Mouse (Mus musculus): ENCODE data around the gene Atn1. TPM values are rescaled to one million over a fixed set of nuclear protein-coding genes. Genes with fewer than 3 reads are reported as not detected.

The Atn1 gene
- polyA plus RNA-seq, 1 experiment from 2014 or later: 13.0 TPM

DNA sequence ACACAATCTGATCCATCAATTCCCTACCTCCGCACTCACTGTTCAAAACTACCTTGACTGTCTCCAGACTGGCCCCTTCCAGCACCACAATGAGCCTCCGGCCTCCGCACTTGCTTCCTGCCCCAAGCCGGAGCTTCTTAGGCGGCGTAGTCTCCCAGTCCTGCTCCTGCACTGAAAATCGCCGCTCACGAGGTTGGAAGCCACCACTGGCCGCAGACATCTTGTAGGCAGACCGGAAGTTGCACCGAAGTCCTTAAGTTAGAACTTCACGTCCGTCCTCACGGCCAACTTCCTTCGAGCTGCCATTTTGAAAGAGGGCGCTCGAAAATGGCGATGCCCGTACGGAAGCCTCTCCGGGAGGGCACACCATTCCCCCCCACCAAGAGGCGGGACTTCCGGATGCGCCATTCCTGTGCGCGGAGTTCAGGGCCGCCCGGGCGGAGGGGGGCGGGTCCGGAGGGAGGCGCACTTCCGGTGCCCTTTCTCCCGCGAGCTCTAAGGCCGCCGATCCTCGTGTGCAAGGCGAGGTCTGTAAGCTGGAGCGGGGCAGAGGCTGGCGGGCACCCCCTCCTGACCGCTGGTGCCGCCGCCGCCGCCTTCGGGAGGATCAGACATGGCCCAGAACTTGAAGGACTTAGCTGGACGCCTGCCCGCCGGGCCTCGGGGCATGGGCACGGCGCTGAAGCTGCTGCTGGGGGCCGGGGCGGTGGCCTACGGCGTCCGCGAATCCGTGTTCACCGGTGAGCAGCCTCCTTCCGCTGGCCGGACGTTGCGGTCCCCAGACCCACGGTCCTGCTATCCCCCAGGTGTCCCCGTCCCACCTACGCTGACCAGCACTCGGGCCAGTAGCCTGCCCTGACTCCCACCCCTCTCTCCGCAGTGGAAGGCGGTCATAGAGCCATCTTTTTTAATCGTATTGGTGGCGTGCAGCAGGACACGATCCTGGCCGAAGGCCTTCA lies 44.2 kb downstream of the Atn1 start, which contains the start of the genes Emg1 and Phb2:
TSS of gene Emg1 (minus strand) at position 355 of the 959 bp plus-strand sequence.
TSS of gene Phb2 (plus strand) at position 513 of the 959 bp plus-strand sequence.
- Histone ChIP-seq H3K9me3 (no peaks in the 10 kb centered on the region), H3K27me3 (ENCODE audit: insufficient read depth, poor library complexity, severe bottlenecking) (no peaks in the 10 kb centered on the region), H3K27ac (peak within 1 kb of the TSS; percentile 94), H3K4me3 (peak within 1 kb of the TSS; percentile 97), H3K4me1 (replicated peaks) (peaks cover 37% of the 10 kb centered on the region), H3K36me3 (peaks cover 74% of the 10 kb centered on the region)
- peak; percentile 99 for DNase-seq (ENCODE audit: low spot score)
- WGBS: under 1% methylated on average over 76 of the region's 76 CpGs

- no peak overlapping the region for H3K27ac ChIP-seq
- H3K27me3 ChIP-seq (ENCODE audit: insufficient read depth, poor library complexity, severe bottlenecking): no peaks in the 10 kb centered on the region
- DNase-seq (ENCODE audit: low spot score): no peak
- H3K36me3 ChIP-seq: peaks cover 74% of the 10 kb centered on the region
- H3K4me1 ChIP-seq (replicated peaks): peaks cover 29% of the 10 kb centered on the region
- H3K9me3 ChIP-seq: no peaks in the 10 kb centered on the region
- no peak overlapping the region for H3K4me3 ChIP-seq
- 98% methylated on average over 10 of the region's 10 CpGs for WGBS
Observed at GRCm38 (mm10) chr6:124708289-124708889, 47.9 kb downstream of the Atn1 start.

- no peaks in the 10 kb centered on the region for H3K9me3 ChIP-seq
- H3K4me1 ChIP-seq (replicated peaks): peaks cover 17% of the 10 kb centered on the region
- no peak for DNase-seq (ENCODE audit: low spot score)
- H3K4me3 ChIP-seq: no peak overlapping the region
- WGBS: 86% methylated on average over 5 of the region's 5 CpGs
- H3K36me3 ChIP-seq: peaks cover 96% of the 10 kb centered on the region
- H3K27me3 ChIP-seq (ENCODE audit: insufficient read depth, poor library complexity, severe bottlenecking): no peaks in the 10 kb centered on the region
- no peak overlapping the region for H3K27ac ChIP-seq
Observed at GRCm38 (mm10) chr6:124706061-124706627, 50.2 kb downstream of the Atn1 start.

DNA sequence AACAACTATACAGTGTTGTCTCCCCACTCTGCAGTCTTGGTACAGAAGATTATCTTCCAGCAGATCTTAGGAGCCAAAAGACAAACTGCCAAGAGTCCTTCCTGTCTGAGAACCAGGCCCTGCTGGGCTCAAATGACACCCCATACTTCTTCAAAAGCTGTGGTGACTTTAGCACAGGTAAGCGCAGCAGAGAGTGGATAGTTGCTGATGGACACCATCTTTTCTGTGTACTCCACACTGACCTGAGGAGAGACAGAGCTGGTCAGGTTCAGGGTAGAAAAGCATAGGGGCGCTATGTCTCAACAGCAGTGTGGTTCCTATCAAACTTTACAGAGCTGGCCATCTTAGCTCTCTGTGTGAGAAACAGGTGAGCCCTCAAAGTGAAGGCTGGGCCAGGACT lies 51.9 kb downstream of the Atn1 start:
- no peak for DNase-seq (ENCODE audit: low spot score)
- H3K36me3 ChIP-seq: peaks cover 99% of the 10 kb centered on the region

GRCm38 (mm10) chr6:124703789-124704188 lies 52.5 kb downstream of the Atn1 start:
- H3K27me3 ChIP-seq (ENCODE audit: insufficient read depth, poor library complexity, severe bottlenecking): no peaks in the 10 kb centered on the region
- no peak overlapping the region for H3K27ac ChIP-seq
- no peak for DNase-seq (ENCODE audit: low spot score)
- H3K36me3 ChIP-seq: peaks cover 100% of the 10 kb centered on the region
- 84% methylated on average over 7 of the region's 7 CpGs for WGBS
- H3K4me1 ChIP-seq (replicated peaks): no peaks in the 10 kb centered on the region
- no peak overlapping the region for H3K4me3 ChIP-seq
- no peaks in the 10 kb centered on the region for H3K9me3 ChIP-seq

More for the DNA sequence above, 51.9 kb downstream of the Atn1 start:
- Histone ChIP-seq H3K4me3 (no peak overlapping the region), H3K27me3 (ENCODE audit: insufficient read depth, poor library complexity, severe bottlenecking) (no peaks in the 10 kb centered on the region), H3K9me3 (no peaks in the 10 kb centered on the region), H3K27ac (no peak overlapping the region), H3K4me1 (replicated peaks) (0 out of 2 replicates have a peak, but pooled peaks cover 2% of the 10 kb centered on the region)
- 97% methylated on average over 2 of the region's 2 CpGs for WGBS

GRCm38 (mm10) chr6:124702784-124703103 lies 53.6 kb downstream of the Atn1 start:
- no peak overlapping the region for H3K27ac ChIP-seq
- H3K27me3 ChIP-seq (ENCODE audit: insufficient read depth, poor library complexity, severe bottlenecking): no peaks in the 10 kb centered on the region
- H3K4me1 ChIP-seq (replicated peaks): peaks cover 5% of the 10 kb centered on the region; the same call in 1 of the 2 replicates
- peak; percentile 71 for DNase-seq (ENCODE audit: low spot score)
- no peaks in the 10 kb centered on the region for H3K9me3 ChIP-seq
- no peak overlapping the region for H3K4me3 ChIP-seq
- WGBS: 56% methylated on average over 3 of the region's 3 CpGs
- H3K36me3 ChIP-seq: peaks cover 99% of the 10 kb centered on the region

- 93% methylated on average over 17 of the region's 17 CpGs for WGBS
- no peak for DNase-seq (ENCODE audit: low spot score)
- H3K36me3 ChIP-seq: peaks cover 94% of the 10 kb centered on the region
- no peaks in the 10 kb centered on the region for H3K9me3 ChIP-seq
- no peak overlapping the region for H3K4me3 ChIP-seq
- peaks cover 5% of the 10 kb centered on the region; the same call in 1 of the 2 replicates for H3K4me1 ChIP-seq (replicated peaks)
- H3K27ac ChIP-seq: no peak overlapping the region
- H3K27me3 ChIP-seq (ENCODE audit: insufficient read depth, poor library complexity, severe bottlenecking): no peaks in the 10 kb centered on the region
Observed at GRCm38 (mm10) chr6:124702102-124702783, 54.1 kb downstream of the Atn1 start.

DNA sequence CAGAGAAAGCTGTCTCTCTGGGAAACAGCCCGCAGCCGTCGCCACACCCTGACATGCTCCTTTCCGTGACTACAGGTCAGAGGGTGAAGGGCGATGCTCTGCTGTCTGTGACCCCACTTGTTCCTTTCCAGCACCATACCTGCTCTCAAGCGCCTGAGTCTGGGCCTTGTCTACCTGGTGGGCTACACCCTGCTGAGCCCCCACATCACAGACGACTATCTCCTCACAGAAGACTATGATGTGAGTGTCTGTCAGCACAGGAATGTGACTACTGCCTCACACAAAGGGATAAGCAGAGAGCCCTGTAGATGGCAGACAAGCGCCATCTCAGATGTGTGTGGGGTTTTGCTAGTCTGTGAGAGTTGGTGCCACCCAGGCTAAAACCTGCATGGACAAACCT lies 55.0 kb downstream of the Atn1 start:
- no peaks in the 10 kb centered on the region for H3K27me3 ChIP-seq (ENCODE audit: insufficient read depth, poor library complexity, severe bottlenecking)
- no peak overlapping the region for H3K27ac ChIP-seq
- H3K4me1 ChIP-seq (replicated peaks): peaks cover 5% of the 10 kb centered on the region; the same call in 1 of the 2 replicates
- H3K36me3 ChIP-seq: peaks cover 85% of the 10 kb centered on the region
- no peaks in the 10 kb centered on the region for H3K9me3 ChIP-seq
- WGBS: 75% methylated on average over 8 of the region's 8 CpGs
- no peak for DNase-seq (ENCODE audit: low spot score)
- no peak overlapping the region for H3K4me3 ChIP-seq

DNA sequence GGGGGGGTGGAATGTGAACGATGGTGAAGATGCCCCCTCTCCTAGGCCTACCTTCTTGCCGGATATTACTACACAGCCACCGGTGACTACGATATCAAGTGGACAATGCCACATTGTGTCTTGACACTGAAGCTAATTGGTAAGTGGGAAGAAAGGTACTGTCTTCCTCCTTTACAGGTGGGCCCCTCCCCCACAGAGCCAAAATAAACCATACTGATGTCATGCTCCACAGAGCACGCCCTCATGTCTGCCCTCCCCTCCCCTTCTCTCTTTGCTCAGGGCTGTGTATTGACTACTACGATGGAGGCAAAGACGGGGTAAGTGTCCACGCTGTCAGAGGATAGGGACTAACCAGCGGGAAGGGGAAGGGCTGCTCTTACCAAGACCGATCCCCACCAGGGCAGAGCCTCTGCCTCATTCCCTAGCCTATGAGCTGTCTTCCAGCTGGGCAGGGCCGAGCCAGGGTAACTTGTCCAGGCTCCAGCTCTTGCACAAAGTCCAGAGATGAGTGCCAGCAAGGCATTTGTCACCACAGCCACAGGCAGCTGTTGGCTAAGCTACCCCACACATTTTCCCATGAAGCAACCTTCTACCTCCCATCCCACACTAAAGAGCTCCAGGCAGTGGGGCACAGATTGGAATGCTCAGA lies 56.2 kb downstream of the Atn1 start:
- Histone ChIP-seq H3K4me1 (replicated peaks) (peaks cover 5% of the 10 kb centered on the region; the same call in 1 of the 2 replicates), H3K4me3 (no peak overlapping the region), H3K27me3 (ENCODE audit: insufficient read depth, poor library complexity, severe bottlenecking) (no peaks in the 10 kb centered on the region), H3K36me3 (peaks cover 77% of the 10 kb centered on the region), H3K27ac (no peak overlapping the region), H3K9me3 (no peaks in the 10 kb centered on the region)
- WGBS: 84% methylated on average over 11 of the region's 11 CpGs
- DNase-seq (ENCODE audit: low spot score): no peak

DNA sequence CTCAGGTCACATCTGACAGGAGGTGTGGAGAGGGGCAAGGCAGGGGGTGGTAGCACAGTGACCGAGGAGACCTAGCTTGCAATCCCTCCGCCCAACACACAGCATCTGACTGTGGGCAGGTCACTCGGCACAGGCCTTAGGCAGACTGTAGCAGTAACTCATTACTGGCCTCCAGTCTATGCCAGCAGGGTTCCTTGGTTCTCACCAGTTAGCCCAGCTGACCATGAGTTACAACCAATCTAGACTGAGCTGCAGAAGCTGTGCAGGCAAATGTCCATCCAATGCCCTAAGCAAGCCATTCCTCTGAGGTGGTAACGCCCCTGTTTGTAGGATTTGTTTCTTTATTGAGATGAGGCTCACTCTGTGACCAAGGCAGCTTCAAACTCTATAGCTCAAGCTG lies 57.0 kb downstream of the Atn1 start:
- Histone ChIP-seq H3K27ac (no peak overlapping the region), H3K4me1 (replicated peaks) (peaks cover 9% of the 10 kb centered on the region), H3K36me3 (peaks cover 70% of the 10 kb centered on the region), H3K9me3 (no peaks in the 10 kb centered on the region), H3K4me3 (no peak overlapping the region), H3K27me3 (ENCODE audit: insufficient read depth, poor library complexity, severe bottlenecking) (no peaks in the 10 kb centered on the region)
- no peak for DNase-seq (ENCODE audit: low spot score)
- 81% methylated on average over 4 of the region's 4 CpGs for WGBS

DNA sequence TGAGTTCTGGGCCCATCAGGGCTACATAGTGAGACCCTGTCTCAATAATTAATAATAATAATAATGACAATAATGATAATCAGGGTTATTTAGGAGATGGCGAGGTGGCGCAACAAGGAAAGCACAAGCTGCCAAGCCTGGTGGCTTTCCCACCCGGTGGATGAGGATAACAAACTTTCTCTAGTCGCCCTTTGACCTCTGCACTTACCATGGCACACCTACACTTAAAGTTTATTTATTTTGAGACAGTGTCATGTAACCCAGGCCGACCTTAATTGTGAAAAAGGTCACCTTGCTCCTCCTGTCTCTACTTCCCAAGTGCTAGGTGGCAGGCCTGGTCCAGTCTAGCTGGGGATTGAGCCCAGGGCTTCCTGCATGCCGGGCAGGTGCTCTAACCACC lies 57.6 kb downstream of the Atn1 start:
- peaks cover 15% of the 10 kb centered on the region for H3K4me1 ChIP-seq (replicated peaks)
- no peak overlapping the region for H3K4me3 ChIP-seq
- H3K27me3 ChIP-seq (ENCODE audit: insufficient read depth, poor library complexity, severe bottlenecking): no peaks in the 10 kb centered on the region
- H3K9me3 ChIP-seq: no peaks in the 10 kb centered on the region
- WGBS: 83% methylated on average over 6 of the region's 6 CpGs
- no peak overlapping the region for H3K27ac ChIP-seq
- no peak for DNase-seq (ENCODE audit: low spot score)
- peaks cover 64% of the 10 kb centered on the region for H3K36me3 ChIP-seq
